Mouse (Mus musculus): ENCODE measurements around the gene Mxd3. TPM values are rescaled to one million over a fixed set of nuclear protein-coding genes. Genes with fewer than 3 reads are reported as not detected.
A peak's percentile ranks its signal among the peaks of the same experiment; 100 is the strongest.

Mxd3 gene
- total and polyA plus RNA-seq, 3 experiments, result 4.7 to 33.8 (median 8.3) TPM

DNA sequence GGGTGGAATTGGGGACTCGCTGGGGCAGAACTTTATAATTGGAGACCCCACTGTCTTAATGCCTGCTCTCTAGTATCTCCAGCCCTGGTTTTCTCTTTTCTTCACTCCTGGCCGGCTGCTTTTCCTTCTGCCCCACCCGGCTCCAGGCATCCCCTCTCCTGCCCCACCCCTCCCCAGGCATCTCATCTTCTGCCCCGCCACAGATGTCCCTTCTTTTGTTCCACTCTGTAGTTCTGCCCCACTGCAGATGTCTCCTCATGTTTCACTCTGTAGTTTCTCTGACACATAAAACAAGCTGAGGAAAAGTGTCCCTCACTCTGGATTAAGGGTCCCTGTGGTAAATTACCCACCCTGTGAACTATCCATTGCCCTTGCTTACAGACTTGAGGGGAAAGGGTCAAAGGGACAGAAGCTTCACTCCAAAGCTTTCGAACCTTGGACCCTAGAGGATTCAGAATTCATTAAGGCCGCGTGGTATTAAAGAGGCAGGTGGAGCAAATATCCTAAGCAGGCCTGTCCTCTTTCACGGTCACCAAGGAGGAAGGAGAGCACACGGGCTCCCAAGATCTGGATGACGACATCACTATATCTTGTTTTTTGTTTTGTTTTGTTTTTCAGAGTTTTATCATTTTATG is 7.8 kb upstream of the Mxd3 start:
- H3K9me3 ChIP-seq (replicated peaks), result no peaks in the 10 kb centered on the region
- no peak for ATAC-seq (ENCODE audit: extremely low read depth, insufficient number of reproducible peaks, low FRiP score, poor library complexity, severe bottlenecking)
- no peak for TF ChIP-seq TAL1 (conservative IDR thresholded peaks at IDR 0.05; ENCODE audit: low read depth, low read length)
- TF ChIP-seq GATA1 (IDR thresholded peaks at IDR 0.05; ENCODE audit: borderline replicate concordance, low read length), result no peak
- TF ChIP-seq CTCF (IDR thresholded peaks at IDR 0.05; ENCODE audit: low read depth, low read length), result no peak
- no peak for TF ChIP-seq POLR2AphosphoS5 (IDR thresholded peaks at IDR 0.05; ENCODE audit: insufficient replicate concordance, low read depth, low read length)
- TF ChIP-seq GATA2 (IDR thresholded peaks at IDR 0.05; ENCODE audit: borderline replicate concordance, low read depth, low read length), result no peak

DNA sequence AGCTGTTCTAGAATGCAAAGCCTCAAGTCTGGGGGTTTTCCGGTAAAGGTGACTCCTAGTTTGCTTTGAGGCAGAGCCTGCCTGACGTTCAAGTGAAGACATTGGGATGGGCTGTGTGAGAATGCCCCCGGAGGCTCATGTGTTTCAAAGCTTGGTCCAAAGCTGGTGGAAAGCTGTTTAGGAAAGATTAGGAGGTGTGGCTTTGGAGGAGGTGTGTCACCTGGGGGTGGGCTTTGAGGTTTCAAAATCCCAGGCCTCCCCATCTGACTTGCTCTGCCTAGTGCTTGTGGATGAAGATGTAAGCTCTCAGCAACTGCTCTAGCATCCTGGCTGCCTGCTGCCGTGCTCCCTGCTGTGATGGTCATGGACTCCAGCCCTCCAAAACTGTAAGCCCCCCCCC is 6.1 kb upstream of the Mxd3 start:
- no peak overlapping the region for H3K4me3 ChIP-seq (ENCODE audit: low read depth, low read length)
- H3K27me3 ChIP-seq (ENCODE audit: insufficient read depth, low read length), result peaks cover 43% of the 10 kb centered on the region
- TF ChIP-seq POLR2AphosphoS5 (IDR thresholded peaks at IDR 0.05; ENCODE audit: insufficient replicate concordance, low read depth, low read length) (no peak), GATA1 (IDR thresholded peaks at IDR 0.05; ENCODE audit: borderline replicate concordance, low read length) (no peak), CTCF (IDR thresholded peaks at IDR 0.05; ENCODE audit: low read depth, low read length) (no peak), TAL1 (conservative IDR thresholded peaks at IDR 0.05; ENCODE audit: low read depth, low read length) (no peak), GATA2 (IDR thresholded peaks at IDR 0.05; ENCODE audit: borderline replicate concordance, low read depth, low read length) (no peak)
- no peaks in the 10 kb centered on the region for H3K9me3 ChIP-seq (replicated peaks)
- DNase-seq (ENCODE audit: low spot score) (no peak), ATAC-seq (ENCODE audit: extremely low read depth, insufficient number of reproducible peaks, low FRiP score, poor library complexity, severe bottlenecking) (no peak)
- peaks cover 2% of the 10 kb centered on the region for H3K36me3 ChIP-seq (replicated peaks)
- peaks cover 21% of the 10 kb centered on the region for H3K4me1 ChIP-seq (ENCODE audit: insufficient read depth, low read depth, low read length)

More for the DNA sequence above, 7.8 kb upstream of the Mxd3 start:
- H3K4me1 ChIP-seq (ENCODE audit: insufficient read depth, low read depth, low read length), result peaks cover 16% of the 10 kb centered on the region
- peaks cover 1% of the 10 kb centered on the region for H3K36me3 ChIP-seq (replicated peaks)
- H3K4me3 ChIP-seq (ENCODE audit: low read depth, low read length), result no peak overlapping the region
- peaks cover 40% of the 10 kb centered on the region for H3K27me3 ChIP-seq (ENCODE audit: insufficient read depth, low read length)
- no peak for DNase-seq (ENCODE audit: low spot score)

DNA sequence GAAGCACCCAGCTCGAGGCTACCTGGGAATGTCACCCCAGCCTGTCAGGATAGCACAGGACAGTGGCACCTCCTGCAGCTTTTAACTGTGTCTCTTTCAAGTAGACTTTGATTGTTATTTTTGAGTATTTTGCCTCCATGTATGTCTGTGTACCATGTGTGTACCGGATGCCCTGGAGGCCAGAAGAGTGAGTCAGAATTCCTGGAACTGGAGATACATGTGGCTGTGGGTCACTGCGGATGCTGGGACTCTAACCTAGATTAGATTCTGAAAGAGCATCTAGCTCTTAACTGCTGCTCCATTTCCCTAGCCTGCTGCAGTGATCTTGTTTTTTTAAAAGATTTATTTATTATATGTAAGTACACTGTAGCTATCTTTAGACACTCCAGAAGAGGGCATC is 2.7 kb upstream of the Mxd3 start:
- Histone ChIP-seq H3K4me1 (ENCODE audit: insufficient read depth, low read depth, low read length) (peaks cover 36% of the 10 kb centered on the region), H3K36me3 (replicated peaks) (peaks cover 11% of the 10 kb centered on the region), H3K9me3 (replicated peaks) (no peaks in the 10 kb centered on the region), H3K4me3 (ENCODE audit: low read depth, low read length) (no peak overlapping the region), H3K27me3 (ENCODE audit: insufficient read depth, low read length) (peaks cover 34% of the 10 kb centered on the region)
- DNase-seq (ENCODE audit: low spot score), result no peak
- no peak for ATAC-seq (ENCODE audit: extremely low read depth, insufficient number of reproducible peaks, low FRiP score, poor library complexity, severe bottlenecking)
- TF ChIP-seq POLR2AphosphoS5 (IDR thresholded peaks at IDR 0.05; ENCODE audit: insufficient replicate concordance, low read depth, low read length) (no peak), TAL1 (conservative IDR thresholded peaks at IDR 0.05; ENCODE audit: low read depth, low read length) (no peak), GATA1 (IDR thresholded peaks at IDR 0.05; ENCODE audit: borderline replicate concordance, low read length) (no peak), GATA2 (IDR thresholded peaks at IDR 0.05; ENCODE audit: borderline replicate concordance, low read depth, low read length) (no peak), CTCF (IDR thresholded peaks at IDR 0.05; ENCODE audit: low read depth, low read length) (no peak)

DNA sequence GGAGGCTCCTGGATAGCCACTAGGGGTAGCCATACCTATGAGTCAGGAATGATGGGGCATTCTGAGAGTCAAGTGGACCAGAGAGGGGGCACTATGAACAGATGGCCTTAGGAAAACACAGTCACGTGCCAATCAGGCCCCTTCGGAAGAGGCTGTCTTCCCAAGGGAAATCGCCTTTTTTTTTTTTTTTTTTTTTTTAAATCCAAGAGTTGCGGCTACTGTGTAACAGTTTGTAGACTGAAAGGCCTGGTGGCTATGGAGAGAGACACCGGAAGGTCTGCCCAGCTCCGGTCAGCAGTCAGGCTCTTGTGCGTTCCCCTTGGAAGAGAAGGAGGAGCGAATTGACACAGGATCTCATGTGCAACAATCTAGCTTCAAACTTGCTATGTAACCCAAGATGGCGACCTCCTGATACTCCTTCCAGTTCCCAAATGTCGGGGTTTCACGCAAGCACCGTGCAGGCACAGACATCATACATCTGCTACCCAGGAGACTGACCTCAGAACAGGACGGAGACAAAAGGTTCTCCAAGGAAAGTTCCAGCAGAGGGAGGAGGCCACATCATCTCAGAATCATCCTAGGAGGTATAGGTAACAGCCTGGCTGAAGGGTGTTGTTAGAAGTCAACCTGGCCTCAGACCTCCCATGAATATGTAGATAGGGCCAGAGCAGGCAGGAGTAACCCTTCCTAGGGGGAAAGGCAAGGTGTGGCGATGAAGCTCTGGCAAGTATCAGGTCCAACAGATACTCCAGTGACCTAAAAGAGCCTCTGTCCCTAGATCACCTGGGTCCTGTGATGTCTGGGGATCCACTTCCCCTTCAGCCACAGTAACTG is 1.2 kb upstream of the Mxd3 start:
- Histone ChIP-seq H3K4me1 (ENCODE audit: insufficient read depth, low read depth, low read length) (peaks cover 43% of the 10 kb centered on the region), H3K4me3 (ENCODE audit: low read depth, low read length) (peak overlapping the region; percentile 78), H3K9me3 (replicated peaks) (no peaks in the 10 kb centered on the region), H3K27me3 (ENCODE audit: insufficient read depth, low read length) (peaks cover 20% of the 10 kb centered on the region), H3K36me3 (replicated peaks) (peaks cover 23% of the 10 kb centered on the region)
- DNase-seq (ENCODE audit: low spot score) (no peak), ATAC-seq (ENCODE audit: extremely low read depth, insufficient number of reproducible peaks, low FRiP score, poor library complexity, severe bottlenecking) (no peak; the same call in 1 of the 2 replicates)
- no peak for TF ChIP-seq GATA1 (IDR thresholded peaks at IDR 0.05; ENCODE audit: borderline replicate concordance, low read length)
- TF ChIP-seq GATA2 (IDR thresholded peaks at IDR 0.05; ENCODE audit: borderline replicate concordance, low read depth, low read length), result no peak
- no peak for TF ChIP-seq CTCF (IDR thresholded peaks at IDR 0.05; ENCODE audit: low read depth, low read length)
- TF ChIP-seq TAL1 (conservative IDR thresholded peaks at IDR 0.05; ENCODE audit: low read depth, low read length), result no peak
- TF ChIP-seq POLR2AphosphoS5 (IDR thresholded peaks at IDR 0.05; ENCODE audit: insufficient replicate concordance, low read depth, low read length), result no peak

DNA sequence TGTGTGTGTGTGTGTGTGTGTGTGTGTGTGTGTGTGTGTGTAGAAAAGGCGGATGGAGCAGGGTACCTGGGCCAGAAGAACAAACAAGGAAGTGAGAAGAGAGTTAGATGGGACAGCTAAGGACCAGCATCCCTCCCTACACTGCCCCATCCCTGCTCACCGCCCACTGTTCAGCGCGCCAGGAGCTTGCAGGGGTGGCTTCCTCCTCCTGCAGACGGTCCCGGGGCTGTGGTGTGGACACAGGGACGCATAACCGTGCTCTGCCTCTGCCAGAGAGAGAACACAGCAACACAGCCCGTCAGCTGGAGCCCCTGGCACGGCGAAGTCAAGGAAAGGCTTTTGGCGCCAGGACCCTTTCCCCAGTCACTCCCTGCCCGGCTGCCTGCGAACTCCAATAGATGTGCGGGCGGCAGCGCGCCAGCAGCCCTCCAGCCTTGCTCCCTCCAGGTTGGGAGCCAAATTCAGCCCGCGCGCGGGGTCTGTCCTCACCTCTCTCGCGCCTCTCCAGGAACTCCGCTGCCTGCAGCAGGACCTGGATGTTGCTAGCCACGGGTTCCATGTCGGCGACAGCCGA is 427 bp downstream of the Mxd3 start:
- H3K4me1 ChIP-seq (ENCODE audit: insufficient read depth, low read depth, low read length), result peaks cover 52% of the 10 kb centered on the region

DNA sequence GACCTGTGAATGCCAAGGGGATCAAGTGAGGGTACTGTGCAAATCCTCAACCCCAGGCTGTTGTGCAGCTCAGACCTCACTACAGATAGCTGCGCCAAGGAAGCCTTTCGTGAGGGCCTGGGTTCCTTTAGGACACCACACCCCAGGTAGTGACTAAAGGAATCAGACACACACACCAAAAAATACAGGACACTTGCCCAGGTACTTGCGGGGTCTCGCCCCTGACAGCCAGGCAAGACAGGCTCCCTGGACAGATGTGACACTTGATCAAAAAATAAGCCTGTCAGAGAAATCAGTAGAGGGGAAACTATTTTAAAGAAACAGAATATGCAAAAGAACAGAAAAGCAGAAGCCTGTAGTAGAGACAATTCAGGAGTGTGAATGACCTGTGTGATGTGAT is 982 bp downstream of the Mxd3 start:
- H3K27me3 ChIP-seq (ENCODE audit: insufficient read depth, low read length), result peaks cover 9% of the 10 kb centered on the region
- H3K4me3 ChIP-seq (ENCODE audit: low read depth, low read length), result no peak overlapping the region; the same call in 1 of the 2 replicates
- H3K9me3 ChIP-seq (replicated peaks), result no peaks in the 10 kb centered on the region
- peaks cover 57% of the 10 kb centered on the region for H3K4me1 ChIP-seq (ENCODE audit: insufficient read depth, low read depth, low read length)
- no peak for TF ChIP-seq GATA2 (IDR thresholded peaks at IDR 0.05; ENCODE audit: borderline replicate concordance, low read depth, low read length)
- TF ChIP-seq TAL1 (conservative IDR thresholded peaks at IDR 0.05; ENCODE audit: low read depth, low read length), result no peak
- TF ChIP-seq GATA1 (IDR thresholded peaks at IDR 0.05; ENCODE audit: borderline replicate concordance, low read length), result no peak
- TF ChIP-seq POLR2AphosphoS5 (IDR thresholded peaks at IDR 0.05; ENCODE audit: insufficient replicate concordance, low read depth, low read length), result no peak
- no peak for TF ChIP-seq CTCF (IDR thresholded peaks at IDR 0.05; ENCODE audit: low read depth, low read length)
- DNase-seq (ENCODE audit: low spot score) (no peak), ATAC-seq (ENCODE audit: extremely low read depth, insufficient number of reproducible peaks, low FRiP score, poor library complexity, severe bottlenecking) (no peak)
- H3K36me3 ChIP-seq (replicated peaks), result peaks cover 42% of the 10 kb centered on the region

More for the DNA sequence above, 427 bp downstream of the Mxd3 start:
- DNase-seq (ENCODE audit: low spot score) (peak; percentile 53), ATAC-seq (ENCODE audit: extremely low read depth, insufficient number of reproducible peaks, low FRiP score, poor library complexity, severe bottlenecking) (no peak)
- Histone ChIP-seq H3K9me3 (replicated peaks) (no peaks in the 10 kb centered on the region), H3K27me3 (ENCODE audit: insufficient read depth, low read length) (peaks cover 12% of the 10 kb centered on the region), H3K4me3 (ENCODE audit: low read depth, low read length) (peak overlapping the region; percentile 78), H3K36me3 (replicated peaks) (peaks cover 37% of the 10 kb centered on the region)
- no peak for TF ChIP-seq POLR2AphosphoS5 (IDR thresholded peaks at IDR 0.05; ENCODE audit: insufficient replicate concordance, low read depth, low read length)
- TF ChIP-seq CTCF (IDR thresholded peaks at IDR 0.05; ENCODE audit: low read depth, low read length), result no peak

All from G1E (cell line).